Mouse (Mus musculus): Measurements from ENCODE around the gene Macrod2.

Gene Macrod2

GRCm38 (mm10) chr2:141913894-141914293 is 1518.8 kb downstream of the Macrod2 start:
- in situ Hi-C loops (cut with MboI, MseI): no loop called here

GRCm38 (mm10) chr2:141920377-141920992 is 1525.4 kb downstream of the Macrod2 start:
- in situ Hi-C loops (cut with MboI, MseI): no loop called here

GRCm38 (mm10) chr2:141935130-141935529 is 1540.0 kb downstream of the Macrod2 start:
- in situ Hi-C loops (cut with MboI, MseI): no loop called here

GRCm38 (mm10) chr2:141954795-141955194 is 1559.7 kb downstream of the Macrod2 start:
- in situ Hi-C loops (cut with MboI, MseI): no loop called here

- in situ Hi-C loops (cut with MboI, MseI): no loop called here
These were observed 1560.1 kb downstream of the Macrod2 start for GRCm38 (mm10) chr2:141955197-141955596.

- in situ Hi-C loops (cut with MboI, MseI): no loop called here
These were observed 1567.8 kb downstream of the Macrod2 start for GRCm38 (mm10) chr2:141962868-141963267.

- in situ Hi-C loops (cut with MboI, MseI): no loop called here
These were observed 1588.7 kb downstream of the Macrod2 start for GRCm38 (mm10) chr2:141983664-141984395.

- in situ Hi-C loops (cut with MboI, MseI): no loop called here
These were observed 1603.8 kb downstream of the Macrod2 start for GRCm38 (mm10) chr2:141998901-141999300.

- in situ Hi-C loops (cut with MboI, MseI): no loop called here
These were observed 1629.5 kb downstream of the Macrod2 start for GRCm38 (mm10) chr2:142024534-142025155.

GRCm38 (mm10) chr2:142026721-142027120 is 1631.6 kb downstream of the Macrod2 start:
- in situ Hi-C loops (cut with MboI, MseI): no loop called here

GRCm38 (mm10) chr2:142030756-142031646 is 1635.9 kb downstream of the Macrod2 start:
- in situ Hi-C loops (cut with MboI, MseI): no loop called here

GRCm38 (mm10) chr2:142055576-142055975 is 1660.5 kb downstream of the Macrod2 start:
- in situ Hi-C loops (cut with MboI, MseI): no loop called here

- in situ Hi-C loops (cut with MboI, MseI): no loop called here
These were observed 1663.0 kb downstream of the Macrod2 start for GRCm38 (mm10) chr2:142057889-142058750.

- in situ Hi-C loops (cut with MboI, MseI): no loop called here
These were observed 1663.6 kb downstream of the Macrod2 start for GRCm38 (mm10) chr2:142058751-142059090.

GRCm38 (mm10) chr2:142108947-142109346 is 1713.8 kb downstream of the Macrod2 start:
- in situ Hi-C loops (cut with MboI, MseI): no loop called here

- in situ Hi-C loops (cut with MboI, MseI): no loop called here
These were observed 1721.5 kb downstream of the Macrod2 start for GRCm38 (mm10) chr2:142116623-142117022.

- in situ Hi-C loops (cut with MboI, MseI): no loop called here
These were observed 1733.0 kb downstream of the Macrod2 start for GRCm38 (mm10) chr2:142128109-142128508.

- in situ Hi-C loops (cut with MboI, MseI): no loop called here
These were observed 1734.1 kb downstream of the Macrod2 start for GRCm38 (mm10) chr2:142129166-142129565.

GRCm38 (mm10) chr2:142149310-142149709 is 1754.2 kb downstream of the Macrod2 start:
- in situ Hi-C loops (cut with MboI, MseI): no loop called here

GRCm38 (mm10) chr2:142163506-142164275 is 1768.6 kb downstream of the Macrod2 start:
- in situ Hi-C loops (cut with MboI, MseI): no loop called here
